Mouse (Mus musculus) erythroblast, adult 5-6 weeks (primary cell): ENCODE results near the gene Scgb1b27. TPM values are rescaled to one million over a fixed set of nuclear protein-coding genes. Genes with fewer than 3 reads are reported as not detected.
"Not testable (repeated sequence)": the region's sequence is repeated elsewhere in the genome, so short reads cannot be mapped to it uniquely, and the experiment has no call there.

ENCODE experiments used
- ATAC-seq: replicated peaks from 2 replicates; pipeline ENCODE4 v1.8.0; 2016; ENCODE audit warnings: moderate number of reproducible peaks, mild to moderate bottlenecking, moderate TSS enrichment, inconsistent platforms; ENCODE audit not compliant: poor library complexity, low FRiP score, severe bottlenecking
- total RNA-seq, 2 experiments: library from RNA; stranded (forward) in 1 of 2; stranded (reverse) in 1 of 2; fragments of 150-400 nt in 1 of 2; fragments of 200-764, 138-1000 nt in 1 of 2; gene quantifications; 2 replicates each; pipeline versions ENCODE4 v1.2.3 to v1.2.4; 2015 to 2017; ENCODE audit warnings: low replicate concordance in 2 of 2

Gene Scgb1b27
- total RNA-seq (2015; ENCODE audit: low replicate concordance) (not detected in 2 replicates), total RNA-seq (2017; ENCODE audit: low replicate concordance) (not detected in 2 replicates)

DNA sequence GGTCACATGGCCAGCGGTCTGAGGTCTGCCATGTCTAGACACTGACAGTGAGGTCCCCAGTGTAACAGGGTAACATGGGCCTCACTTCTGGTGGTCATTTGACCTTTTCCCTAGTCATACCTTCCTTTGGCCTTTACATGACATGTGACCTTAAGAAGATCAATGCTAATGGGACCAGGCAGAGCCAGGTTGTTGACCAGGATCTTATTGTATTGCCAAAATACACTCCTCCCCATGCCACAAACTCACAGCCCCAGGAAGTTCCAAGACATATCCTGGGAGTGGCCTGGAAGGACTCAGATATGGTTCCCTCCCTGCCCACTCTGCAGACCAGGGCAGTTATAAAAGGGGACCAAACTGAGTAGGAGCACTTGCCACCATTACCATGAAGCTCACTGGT is at the start of gene Scgb1b27:
Scgb1b27 (plus strand) TSS at position 301 of the 400 bp plus-strand sequence.
- ATAC-seq: not testable (repeated sequence)

DNA sequence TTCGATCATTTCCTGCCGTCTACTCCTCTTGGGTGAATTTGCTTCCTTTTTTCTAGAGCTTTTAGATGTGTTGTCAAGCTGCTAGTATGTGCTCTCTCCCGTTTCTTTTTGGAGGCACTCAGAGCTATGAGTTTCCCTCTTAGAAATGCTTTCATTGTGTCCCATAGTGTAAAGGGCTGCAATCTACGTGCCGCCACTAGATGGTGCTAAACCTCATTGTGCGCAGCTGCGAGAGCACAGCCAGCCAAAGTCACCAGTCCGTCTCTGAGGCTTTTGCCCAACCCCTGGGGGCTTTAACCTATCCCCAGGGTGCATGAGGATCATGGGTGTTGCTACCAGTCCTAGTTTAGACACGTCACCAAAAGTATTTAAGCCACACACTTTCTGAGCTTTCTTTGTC is 39.0 kb upstream of the Scgb1b27 start:
- not testable (repeated sequence) for ATAC-seq

- ATAC-seq: no peak
These were observed 7.4 kb upstream of the Scgb1b27 start, which contains the start of gene Scgb2b27 for GRCm38 (mm10) chr7:34013842-34014241. Scgb2b27 (minus strand) TSS chr7:34013942.

DNA sequence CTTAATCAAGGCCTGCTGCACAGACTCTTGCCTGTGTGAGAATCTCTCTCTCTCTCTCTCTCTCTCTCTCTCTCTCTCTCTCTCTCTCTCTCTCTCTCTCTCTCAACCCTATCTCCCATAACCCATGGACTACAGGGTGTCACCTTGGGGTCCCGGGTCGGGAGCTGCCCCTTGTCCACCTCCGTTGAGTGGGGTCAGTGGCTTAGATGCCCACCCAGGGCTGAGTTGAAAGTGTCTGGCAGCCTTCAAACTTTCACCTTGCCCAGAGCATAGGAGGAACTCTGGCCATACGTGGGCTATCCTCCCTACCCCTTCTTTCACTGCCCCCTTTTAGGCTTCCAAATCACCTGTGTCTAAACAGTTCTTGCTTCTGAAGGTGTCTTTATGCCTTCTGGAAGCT is 4.4 kb downstream of the Scgb1b27 start:
- no peak for ATAC-seq

DNA sequence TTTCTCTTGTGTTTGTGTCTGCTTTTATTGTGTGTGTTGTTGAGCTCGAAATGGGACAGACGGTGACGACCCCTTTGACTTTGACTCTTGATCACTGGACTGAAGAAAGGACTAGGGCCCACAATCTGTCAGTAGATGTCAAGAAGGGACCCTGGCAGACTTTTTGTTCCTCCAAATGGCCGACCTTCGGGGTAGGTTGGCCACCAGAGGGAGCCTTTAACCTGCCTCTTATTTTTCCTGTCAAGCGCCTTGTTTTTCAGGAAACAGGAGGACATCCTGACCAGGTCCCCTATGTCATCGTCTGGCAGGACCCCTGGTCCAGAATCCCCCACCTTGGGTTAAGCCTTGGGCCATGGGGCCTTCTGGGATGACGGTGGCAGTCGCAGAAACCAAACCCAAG is 5.9 kb downstream of the Scgb1b27 start:
- not testable (repeated sequence) for ATAC-seq

- no peak for ATAC-seq
These were observed 8.7 kb downstream of the Scgb1b27 start for GRCm38 (mm10) chr7:34030026-34030425.

DNA sequence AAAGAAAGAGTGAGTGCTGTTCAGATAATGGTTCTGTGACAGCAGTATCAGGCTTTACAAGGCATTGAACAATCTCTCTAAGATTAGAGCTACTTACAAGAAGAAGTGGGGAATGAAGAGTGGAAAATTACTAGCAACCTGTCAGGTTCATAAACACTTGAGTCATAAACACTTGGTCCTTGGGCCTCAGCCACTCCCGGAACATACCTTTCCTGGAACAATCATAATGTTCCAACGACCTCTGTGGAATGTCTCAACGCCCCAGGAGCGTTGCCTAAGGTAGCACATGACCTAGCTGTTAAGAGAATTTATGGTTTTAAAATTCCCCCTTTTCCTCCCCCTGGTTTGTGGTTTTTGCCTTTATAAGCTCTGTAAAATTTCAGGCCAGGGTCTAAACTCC is 13.3 kb downstream of the Scgb1b27 start:
- not testable (repeated sequence) for ATAC-seq

- ATAC-seq: not testable (repeated sequence)
These were observed 15.0 kb downstream of the Scgb1b27 start for GRCm38 (mm10) chr7:34036076-34036815.

GRCm38 (mm10) chr7:34068132-34068531 is 46.8 kb downstream of the Scgb1b27 start:
- not testable (repeated sequence) for ATAC-seq

Other genes with a start within 250 kb of the Scgb1b27 start
- not detected in 2 replicates for gene Scgb2b26, start 76.4 kb upstream of the Scgb1b27 start, total RNA-seq (2015; ENCODE audit: low replicate concordance)
- gene Scgb2b26, start 76.4 kb upstream of the Scgb1b27 start, total RNA-seq (2017; ENCODE audit: low replicate concordance): not detected in 2 replicates
- gene Scgb2b27, start 7.5 kb upstream of the Scgb1b27 start, total RNA-seq (2015; ENCODE audit: low replicate concordance): 1.5 TPM in 1 of 2 replicates, not detected in the other
- gene Scgb2b27, start 7.5 kb upstream of the Scgb1b27 start, total RNA-seq (2017; ENCODE audit: low replicate concordance): not detected in 2 replicates
- not detected in 2 replicates for gene Scgb1b30, start 73.9 kb downstream of the Scgb1b27 start, total RNA-seq (2015; ENCODE audit: low replicate concordance)
- gene Scgb1b30, start 73.9 kb downstream of the Scgb1b27 start, total RNA-seq (2017; ENCODE audit: low replicate concordance): not detected in 2 replicates
- not detected in 2 replicates for gene Wtip, start 111.8 kb downstream of the Scgb1b27 start, total RNA-seq (2015; ENCODE audit: low replicate concordance)
- not detected in 2 replicates for gene Wtip, start 111.8 kb downstream of the Scgb1b27 start, total RNA-seq (2017; ENCODE audit: low replicate concordance)
- gene Uba2, start 148.1 kb downstream of the Scgb1b27 start, total RNA-seq (2015; ENCODE audit: low replicate concordance): 35.2 and 65.0 TPM in 2 replicates
- gene Uba2, start 148.1 kb downstream of the Scgb1b27 start, total RNA-seq (2017; ENCODE audit: low replicate concordance): 49.3 and 70.3 TPM in 2 replicates
- gene Pdcd2l, start 175.2 kb downstream of the Scgb1b27 start, total RNA-seq (2015; ENCODE audit: low replicate concordance): 9.0 and 11.5 TPM in 2 replicates
- gene Pdcd2l, start 175.2 kb downstream of the Scgb1b27 start, total RNA-seq (2017; ENCODE audit: low replicate concordance): 1.7 and 5.0 TPM in 2 replicates
- gene Gpi1, start 208.9 kb downstream of the Scgb1b27 start, total RNA-seq (2015; ENCODE audit: low replicate concordance): 159 and 310 TPM in 2 replicates
- 142 and 199 TPM in 2 replicates for gene Gpi1, start 208.9 kb downstream of the Scgb1b27 start, total RNA-seq (2017; ENCODE audit: low replicate concordance)
- not detected in 2 replicates for gene Gm6096, start 229.6 kb downstream of the Scgb1b27 start, total RNA-seq (2015; ENCODE audit: low replicate concordance)
- gene Gm6096, start 229.6 kb downstream of the Scgb1b27 start, total RNA-seq (2017; ENCODE audit: low replicate concordance): 2.0 TPM in 1 of 2 replicates, not detected in the other